Mouse (Mus musculus) spleen, adult 2 months (tissue): ENCODE data around the gene Pxn. TPM values are rescaled to one million over a fixed set of nuclear protein-coding genes. Genes with fewer than 3 reads are reported as not detected.

Source experiments
- DNase-seq, 2 experiments: peaks; one replicate each; pipeline versions ENCODE4 v3.0.0 to v3.0.0-alpha.2; 2012 to 2021; ENCODE audit warnings: low spot score in 2 of 2, low read depth in 1 of 2
- H3K27ac ChIP-seq: fragments of 200-500 bp; 2 replicates; pipeline ENCODE4 v1.5.1; 2012; ENCODE audit warnings: low read length, inconsistent platforms; ENCODE audit not compliant: insufficient read depth
- H3K27me3 ChIP-seq: fragments of 200-500 bp; 2 replicates; pipeline ENCODE4 v1.6.1; 2012; ENCODE audit warnings: mild to moderate bottlenecking, moderate library complexity, low read length, inconsistent platforms; ENCODE audit not compliant: control insufficient read depth, insufficient read depth
- H3K36me3 ChIP-seq: fragments of 200-500 bp; 2 replicates; pipeline ENCODE4 v1.6.1; 2012; ENCODE audit warnings: mild to moderate bottlenecking, low read length, inconsistent platforms; ENCODE audit not compliant: control insufficient read depth, insufficient read depth
- H3K4me1 ChIP-seq: fragments of 200-500 bp; 2 replicates; pipeline ENCODE4 v1.6.1; 2011; ENCODE audit warnings: inconsistent platforms; ENCODE audit not compliant: control insufficient read depth, insufficient read depth, insufficient read length
- H3K4me3 ChIP-seq: fragments of 200-500 bp; 2 replicates; pipeline ENCODE4 v1.5.1; 2011; ENCODE audit warnings: mild to moderate bottlenecking, inconsistent platforms; ENCODE audit not compliant: insufficient read depth, insufficient read length; ENCODE audit errors: extremely low read depth
- CTCF ChIP-seq: fragments of 200-500 bp; IDR thresholded peaks from 2 replicates; pipeline ENCODE4 v1.5.1; 2011; ENCODE audit warnings: mild to moderate bottlenecking, inconsistent platforms; ENCODE audit not compliant: insufficient read depth, insufficient read length, insufficient replicate concordance; ENCODE audit errors: extremely low read depth
- POLR2A ChIP-seq: fragments of 200-500 bp; IDR thresholded peaks from 2 replicates; pipeline ENCODE4 v1.6.1; 2011; ENCODE audit warnings: low read depth, low read length, inconsistent platforms
- WGBS: fragments of 180-500 bp; shearing (Covaris S2); methylation state at CpG from one replicate; pipeline ENCODE4 v1.1.7; 2018; 5-methylcytosine and 5-hydroxymethylcytosine counted together
- polyA plus RNA-seq: library from polyadenylated mRNA; depleted of rRNA; stranded (reverse); fragments of >200 nt; gene quantifications from 2 replicates; pipeline ENCODE4 v1.2.3, GENCODE M21; 2012

Gene Pxn
- polyA plus RNA-seq, 1 experiment = 63.8 TPM

DNA sequence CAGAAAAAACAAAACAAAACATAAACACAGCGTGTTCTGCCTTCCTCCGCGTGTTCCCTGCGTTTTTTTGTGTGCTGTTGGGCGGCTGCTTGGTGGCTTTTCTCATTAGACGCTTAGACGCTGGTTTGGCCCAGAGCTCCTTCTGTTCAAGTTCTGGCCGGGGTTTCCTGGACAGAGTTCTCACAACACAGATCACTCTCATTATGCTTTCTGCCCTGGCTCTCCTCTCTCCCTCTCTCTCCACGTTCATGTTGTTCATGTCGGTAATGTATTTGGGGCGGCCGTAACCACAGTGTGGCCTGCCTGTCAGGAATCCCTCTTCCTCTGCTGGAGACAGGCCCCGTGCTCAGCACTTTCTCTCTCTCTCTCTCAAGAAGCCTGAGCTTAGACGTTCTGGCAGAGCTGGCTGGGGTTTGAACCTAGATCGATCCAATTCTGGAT is 2.9 kb downstream of the Pxn start:
- H3K4me1 ChIP-seq = peaks cover 21% of the 10 kb centered on the region; the same call in 1 of the 2 replicates
- DNase-seq = no peak
- no peak overlapping the region for H3K4me3 ChIP-seq
- no peak overlapping the region for H3K27ac ChIP-seq
- no peaks in the 10 kb centered on the region for H3K36me3 ChIP-seq
- no peak for TF ChIP-seq CTCF
- no peak for TF ChIP-seq POLR2A
- WGBS = 27% methylated on average over 15 of the region's 15 CpGs
- no peaks in the 10 kb centered on the region for H3K27me3 ChIP-seq

DNA sequence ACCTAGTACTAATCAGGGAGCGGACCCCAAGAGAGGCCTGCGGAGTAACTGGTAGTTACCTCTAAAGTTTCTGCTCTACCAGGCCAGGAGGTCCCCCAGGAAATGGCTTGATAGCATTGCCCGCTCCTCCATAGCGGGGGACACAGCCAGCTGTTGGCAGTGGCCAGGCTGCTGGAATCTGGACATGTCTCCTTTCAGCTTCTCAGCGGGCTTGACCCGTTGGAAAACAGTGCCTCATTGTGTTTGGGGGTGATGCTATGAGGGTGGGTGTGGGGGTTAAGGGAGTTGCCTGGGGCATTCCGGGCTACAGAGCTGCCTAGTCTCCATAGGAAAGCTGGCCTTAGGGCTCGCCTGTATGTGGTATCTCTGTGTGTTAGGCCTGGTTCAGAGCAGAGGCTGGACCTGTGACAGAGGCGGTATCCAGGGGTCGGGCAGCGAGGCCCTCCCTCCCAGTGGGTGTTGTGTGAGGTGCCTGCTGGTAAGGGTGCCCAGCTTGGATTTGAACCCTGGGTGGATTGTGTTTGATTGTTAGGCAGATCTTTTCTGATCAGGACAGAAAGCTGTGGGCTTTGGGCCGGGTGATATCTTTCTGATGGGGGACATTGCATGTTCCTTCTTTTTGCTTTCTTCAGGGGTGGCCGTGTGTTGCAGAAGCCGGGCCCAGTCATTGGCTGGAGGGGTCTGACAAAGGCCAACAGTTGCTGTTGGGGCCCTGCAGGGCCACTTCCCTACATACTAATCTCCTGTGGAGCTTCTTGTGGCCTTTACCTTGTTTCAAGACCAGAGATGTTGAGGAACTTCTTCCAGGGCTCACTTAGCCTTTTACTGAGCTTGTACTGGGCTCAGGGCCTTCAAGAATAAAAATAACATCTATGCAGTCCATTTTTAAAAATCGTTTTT is 3.6 kb downstream of the Pxn start:
- TF ChIP-seq POLR2A (no peak), CTCF (no peak)
- Histone ChIP-seq H3K4me1 (peaks cover 25% of the 10 kb centered on the region; the same call in 1 of the 2 replicates), H3K27ac (peak overlapping the region; percentile 58; the same call in 1 of the 2 replicates), H3K4me3 (no peak overlapping the region), H3K36me3 (no peaks in the 10 kb centered on the region), H3K27me3 (no peaks in the 10 kb centered on the region)
- WGBS = 67% methylated on average over 15 of the region's 15 CpGs
- DNase-seq = no peak

DNA sequence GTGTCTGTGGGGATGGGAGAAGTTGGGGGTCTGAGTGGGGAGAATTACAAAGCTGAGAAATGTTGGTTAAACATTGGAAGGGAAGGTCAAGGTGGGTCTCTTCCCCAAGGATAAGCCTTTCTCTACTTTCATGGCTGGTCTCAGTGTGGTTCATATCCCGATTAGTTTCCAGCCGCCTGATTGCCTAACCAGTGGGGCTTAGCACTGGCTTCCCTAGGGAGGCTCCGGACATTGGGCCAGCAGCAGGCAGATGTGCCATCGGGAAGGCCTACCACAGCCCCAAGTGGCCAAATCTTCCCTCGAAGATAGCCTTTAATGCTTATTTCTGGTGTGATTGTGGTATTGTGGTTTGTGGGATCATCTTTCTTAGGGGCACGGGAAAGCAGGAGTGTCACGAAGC is 5.9 kb downstream of the Pxn start:
- no peak for TF ChIP-seq CTCF
- TF ChIP-seq POLR2A = no peak
- Histone ChIP-seq H3K36me3 (no peaks in the 10 kb centered on the region), H3K27me3 (no peaks in the 10 kb centered on the region), H3K27ac (no peak overlapping the region), H3K4me1 (peaks cover 40% of the 10 kb centered on the region; the same call in 1 of the 2 replicates), H3K4me3 (no peak overlapping the region)
- WGBS = 65% methylated on average over 7 of the region's 7 CpGs
- DNase-seq = no peak

DNA sequence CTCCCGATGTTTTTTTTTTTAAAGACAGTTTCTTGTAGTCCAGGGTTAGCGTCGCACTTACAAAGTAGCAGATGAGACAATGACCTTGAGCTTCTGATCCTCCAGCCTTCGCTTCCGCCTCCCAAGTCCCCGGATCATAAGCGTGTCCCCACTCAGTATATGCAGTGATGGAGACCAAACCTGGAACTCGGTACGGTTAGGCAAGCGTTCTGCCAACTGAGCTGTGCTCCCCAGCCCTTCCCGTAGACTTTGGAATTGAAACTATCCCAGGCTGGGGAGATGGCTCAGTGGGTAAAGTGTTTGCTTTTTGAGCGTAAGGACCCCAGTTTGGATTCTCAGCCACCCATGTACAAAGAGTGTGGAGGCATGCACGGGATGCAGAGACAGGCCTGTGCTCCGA is 6.8 kb downstream of the Pxn start:
- no peaks in the 10 kb centered on the region for H3K36me3 ChIP-seq
- H3K4me3 ChIP-seq = no peak overlapping the region
- H3K27ac ChIP-seq = no peak overlapping the region
- H3K27me3 ChIP-seq = no peaks in the 10 kb centered on the region
- no peak for DNase-seq
- WGBS = 92% methylated on average over 14 of the region's 14 CpGs
- peaks cover 35% of the 10 kb centered on the region; the same call in 1 of the 2 replicates for H3K4me1 ChIP-seq
- TF ChIP-seq CTCF (no peak), POLR2A (no peak)

DNA sequence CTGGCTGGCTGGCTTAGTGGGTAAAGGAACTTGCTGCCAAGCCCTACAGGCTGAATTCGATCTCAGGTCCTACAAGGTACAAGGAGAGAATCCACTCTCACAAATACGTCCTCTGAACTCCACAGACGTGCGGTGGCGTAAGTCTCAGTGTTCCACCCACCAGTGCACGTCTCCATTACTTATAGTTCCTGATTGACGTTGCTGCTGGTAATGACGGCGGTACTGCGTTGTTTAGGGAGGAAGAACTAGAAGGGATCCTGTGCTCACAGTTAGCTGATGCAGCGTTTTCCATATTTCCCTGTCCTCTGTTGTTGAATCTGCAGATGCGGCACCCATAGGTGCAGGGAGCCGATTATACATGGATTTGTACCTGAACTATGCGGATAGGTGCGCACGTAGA is 7.2 kb downstream of the Pxn start:
- no peak for DNase-seq
- no peak for TF ChIP-seq POLR2A
- TF ChIP-seq CTCF = no peak
- Histone ChIP-seq H3K36me3 (no peaks in the 10 kb centered on the region), H3K4me3 (no peak overlapping the region), H3K27me3 (no peaks in the 10 kb centered on the region), H3K4me1 (peaks cover 30% of the 10 kb centered on the region; the same call in 1 of the 2 replicates), H3K27ac (no peak overlapping the region)
- WGBS = 93% methylated on average over 16 of the region's 16 CpGs

DNA sequence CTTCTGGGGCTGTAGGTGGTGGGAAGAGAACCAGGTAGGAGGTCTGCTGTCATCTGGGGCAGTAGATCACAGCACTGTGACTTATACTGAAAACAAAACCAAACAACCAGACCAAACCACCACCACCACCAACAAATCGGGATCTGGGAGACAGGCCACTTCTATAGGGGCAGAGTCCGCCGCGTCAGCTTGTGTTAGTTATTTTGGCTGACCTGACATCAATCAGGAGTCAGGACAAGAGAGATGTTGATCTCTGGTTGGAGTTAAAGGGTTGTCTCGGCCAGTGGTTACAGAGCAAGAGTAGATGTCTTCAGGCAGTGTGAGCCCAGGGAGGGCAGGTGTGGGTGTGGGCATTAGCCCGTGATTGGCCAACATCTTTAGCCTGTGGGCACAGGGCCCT is 7.9 kb downstream of the Pxn start:
- no peak overlapping the region for H3K4me3 ChIP-seq
- WGBS = 72% methylated on average over 6 of the region's 6 CpGs
- peaks cover 32% of the 10 kb centered on the region; the same call in 1 of the 2 replicates for H3K4me1 ChIP-seq
- peak overlapping the region; percentile 56 for H3K27ac ChIP-seq
- no peaks in the 10 kb centered on the region for H3K36me3 ChIP-seq
- no peak for TF ChIP-seq POLR2A
- no peak for DNase-seq
- H3K27me3 ChIP-seq = no peaks in the 10 kb centered on the region
